Mouse (Mus musculus): ENCODE measurements around the gene Olfr944.

Gene Olfr944

GRCm38 (mm10) chr9:39201620-39202019, at the start of gene Olfr944:
Gene Olfr944 (plus strand): TSS chr9:39201920.
- DNase-seq: no peak

GRCm38 (mm10) chr9:39152401-39152800, 49.3 kb upstream of the Olfr944 start:
- no peak for DNase-seq

GRCm38 (mm10) chr9:39166004-39166403, 35.7 kb upstream of the Olfr944 start, which contains the start of gene Olfr943:
Gene Olfr943 (plus strand): TSS chr9:39166304.
- DNase-seq: no peak

GRCm38 (mm10) chr9:39249894-39250293, 48.2 kb downstream of the Olfr944 start, which contains the start of gene Olfr1537:
Gene Olfr1537 (minus strand): TSS chr9:39249994.
- no peak for DNase-seq
